Mouse (Mus musculus): ENCODE results near the gene Bpifb6. TPM values are rescaled to one million over a fixed set of nuclear protein-coding genes. Genes with fewer than 3 reads are reported as not detected.

Gene Bpifb6
- not detected for polyA plus RNA-seq (2017; shearing (Covaris generic))

DNA sequence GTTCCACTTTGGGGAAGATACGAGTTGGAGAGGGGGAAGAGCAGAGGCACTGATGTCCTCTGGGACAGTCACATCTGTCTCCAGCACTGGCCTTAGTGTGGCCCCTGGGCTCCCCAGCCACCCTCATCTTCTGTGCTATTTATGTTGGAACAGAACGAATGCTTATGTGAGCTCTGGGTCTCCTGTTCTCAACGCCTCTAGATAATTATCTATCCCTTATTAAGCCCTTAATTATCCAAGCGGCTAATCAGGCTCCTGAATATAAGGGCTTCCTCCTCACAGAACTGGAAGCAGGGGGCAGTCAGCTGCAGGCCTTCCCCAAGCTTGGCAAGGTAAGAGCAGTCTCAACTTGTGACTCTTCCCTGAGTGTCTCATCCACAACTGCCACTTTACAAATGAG is at the start of gene Bpifb6:
Gene Bpifb6, plus strand, starts transcription at position 301 of the 400 bp plus-strand sequence.

DNA sequence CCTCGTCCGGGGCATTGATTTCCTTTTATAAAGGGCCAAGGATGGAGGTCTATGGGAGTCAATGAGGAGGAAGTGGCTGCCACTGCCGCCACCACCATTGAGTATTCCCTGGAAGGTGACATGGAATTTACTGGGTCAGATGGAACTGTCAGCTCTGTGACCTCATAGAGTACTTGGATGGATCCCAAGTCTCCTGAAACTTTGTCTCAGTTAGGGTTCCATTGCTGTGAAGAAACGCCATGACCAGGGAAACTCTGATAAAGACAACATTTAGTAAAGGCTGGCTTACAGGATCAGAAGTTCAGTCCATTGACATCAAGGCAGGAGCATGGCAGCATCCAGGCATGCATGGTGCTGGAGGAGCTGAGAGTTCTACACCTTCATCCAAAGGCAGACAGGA is 29.2 kb upstream of the Bpifb6 start, which contains the start of gene Sun5:
Gene Sun5, minus strand, starts transcription at position 101 of the 400 bp plus-strand sequence.

DNA sequence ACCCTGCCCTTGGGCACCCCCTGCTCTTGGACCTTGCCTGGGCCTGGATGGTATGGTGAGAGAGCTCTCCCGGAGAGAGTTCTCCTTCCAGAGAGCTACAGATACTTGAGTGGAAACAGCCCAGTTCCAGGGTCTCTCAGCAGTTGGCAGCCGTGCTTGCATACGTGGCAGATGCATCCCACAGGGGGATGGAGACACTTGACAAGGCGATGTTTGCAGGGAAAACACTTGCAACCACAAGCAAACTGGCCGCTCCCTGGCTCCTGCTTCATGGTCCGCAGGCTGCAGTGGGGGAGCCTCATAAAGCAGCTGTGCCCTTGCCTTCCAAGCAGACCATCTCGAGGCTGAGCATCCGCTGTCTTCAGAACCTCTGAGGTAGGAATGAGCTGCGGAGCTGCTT is 25.4 kb upstream of the Bpifb6 start, which contains the start of gene Bpifb2:
Gene Bpifb2, plus strand, starts transcription at position 301 of the 400 bp plus-strand sequence.

DNA sequence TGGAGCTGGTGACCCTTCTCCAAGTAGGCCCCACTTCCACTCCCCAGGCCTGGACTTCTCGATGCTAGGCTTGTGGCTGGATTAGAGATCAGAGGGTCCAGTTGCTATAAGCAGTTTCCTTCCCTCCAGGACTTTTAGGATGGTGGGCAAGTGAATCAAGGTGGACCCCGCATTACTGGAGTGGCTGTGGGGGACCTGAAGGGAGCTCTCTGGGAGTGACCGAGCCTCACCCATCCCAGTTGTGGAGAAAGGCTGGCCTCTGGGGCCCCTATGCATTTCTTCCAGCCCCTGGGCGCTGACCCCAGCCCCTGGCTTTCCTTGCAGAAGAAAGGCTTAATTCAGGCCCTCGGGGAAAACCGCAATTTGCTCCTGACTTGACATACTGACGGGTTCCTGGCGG is 17.7 kb downstream of the Bpifb6 start, which contains the start of gene Bpifb3:
Gene Bpifb3, plus strand, starts transcription at position 301 of the 400 bp plus-strand sequence.

DNA sequence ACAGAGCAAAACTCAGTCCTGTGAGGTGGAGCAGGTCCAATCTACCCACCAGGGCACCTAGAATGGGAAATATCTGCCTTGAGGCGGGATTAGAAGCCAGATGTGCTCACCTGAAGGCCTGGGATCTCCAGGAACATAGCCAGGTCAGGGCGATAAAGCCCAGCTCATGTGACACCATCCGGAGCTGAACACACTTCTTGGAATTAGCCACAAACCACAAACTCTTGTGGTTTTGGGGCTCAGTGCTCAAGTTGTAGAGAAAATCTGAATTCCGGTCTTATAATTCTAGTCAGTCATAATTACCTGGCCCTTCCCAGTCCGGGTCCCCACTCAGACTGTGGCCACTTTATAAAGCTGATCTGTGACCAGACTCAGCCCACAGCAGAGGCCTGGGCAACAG is 37.7 kb downstream of the Bpifb6 start, which contains the start of gene Bpifb4:
Gene Bpifb4, plus strand, starts transcription at position 370 of the 400 bp plus-strand sequence.

Other genes with a start within 250 kb of the Bpifb6 start
- not detected for gene Dnmt3c, start 203.7 kb upstream of the Bpifb6 start, polyA plus RNA-seq (2017; shearing (Covaris generic))
- 240 TPM for gene Mapre1, start 159.1 kb upstream of the Bpifb6 start, polyA plus RNA-seq (2017; shearing (Covaris generic))
- gene Efcab8, start 120.5 kb upstream of the Bpifb6 start, polyA plus RNA-seq (2017; shearing (Covaris generic)) = 0.46 TPM
- not detected for gene Sun5, start 29.3 kb upstream of the Bpifb6 start, polyA plus RNA-seq (2017; shearing (Covaris generic))
- not detected for gene Bpifb2, start 25.3 kb upstream of the Bpifb6 start, polyA plus RNA-seq (2017; shearing (Covaris generic))
- gene Bpifb3, start 17.8 kb downstream of the Bpifb6 start, polyA plus RNA-seq (2017; shearing (Covaris generic)) = not detected
- gene Bpifb4, start 37.8 kb downstream of the Bpifb6 start, polyA plus RNA-seq (2017; shearing (Covaris generic)) = not detected
- not detected for gene Bpifa6, start 74.6 kb downstream of the Bpifb6 start, polyA plus RNA-seq (2017; shearing (Covaris generic))
- not detected for gene Bpifa2, start 107.9 kb downstream of the Bpifb6 start, polyA plus RNA-seq (2017; shearing (Covaris generic))
- not detected for gene Bpifa3, start 229.9 kb downstream of the Bpifb6 start, polyA plus RNA-seq (2017; shearing (Covaris generic))
- gene Bpifa1, start 242.5 kb downstream of the Bpifb6 start, polyA plus RNA-seq (2017; shearing (Covaris generic)) = not detected

All from naive thymus-derived CD4-positive, alpha-beta T cell, adult 5 months (primary cell).